Mouse (Mus musculus) limb, embryonic 14.5 days (tissue): ENCODE measurements around the gene Smg9. TPM values are rescaled to one million over a fixed set of nuclear protein-coding genes. Genes with fewer than 3 reads are reported as not detected.

Source experiments
- ATAC-seq: fragments of 200-750 bp; cut with Nextera tagmentation; 2 replicates; pipeline ENCODE4 v1.8.0; 2017; ENCODE audit warnings: low read depth, moderate number of reproducible peaks, moderate TSS enrichment; ENCODE audit not compliant: low FRiP score
- DNase-seq: peaks from one replicate; pipeline ENCODE4 v3.0.0-alpha.2; 2015; ENCODE audit warnings: low spot score
- H3K27ac ChIP-seq: fragments of 300-500 bp; sonication (generic); replicated peaks from 2 replicates; pipeline ENCODE4 v1.5.1; 2014; ENCODE audit warnings: low read depth, mild to moderate bottlenecking, low read length, moderate library complexity, mixed read lengths
- H3K27me3 ChIP-seq: fragments of 300-500 bp; sonication (generic); 2 replicates; pipeline ENCODE4 v1.6.1; 2014; ENCODE audit warnings: low read length, mixed read lengths; ENCODE audit not compliant: control insufficient read depth, insufficient read depth
- H3K36me3 ChIP-seq: fragments of 300-500 bp; sonication (generic); 2 replicates; pipeline ENCODE4 v1.6.1; 2014; ENCODE audit warnings: mild to moderate bottlenecking, low read length, moderate library complexity, mixed read lengths; ENCODE audit not compliant: control insufficient read depth, insufficient read depth
- H3K4me1 ChIP-seq: fragments of 300-500 bp; sonication (generic); 2 replicates; pipeline ENCODE4 v1.6.1; 2014; ENCODE audit warnings: antibody characterized with exemption, low read length, mixed read lengths; ENCODE audit not compliant: control insufficient read depth, insufficient read depth
- H3K4me2 ChIP-seq: fragments of 300-500 bp; sonication (generic); replicated peaks from 2 replicates; pipeline ENCODE4 v1.6.1; 2014; ENCODE audit warnings: low read depth, mild to moderate bottlenecking, low read length, moderate library complexity; ENCODE audit not compliant: severe bottlenecking
- H3K4me3 ChIP-seq: fragments of 300-500 bp; sonication (generic); replicated peaks from 2 replicates; pipeline ENCODE4 v1.5.1; 2014; ENCODE audit warnings: low read length
- H3K9ac ChIP-seq: fragments of 300-500 bp; sonication (generic); 2 replicates; pipeline ENCODE4 v1.6.1; 2014; ENCODE audit warnings: mild to moderate bottlenecking, low read depth, low read length, moderate library complexity; ENCODE audit not compliant: severe bottlenecking
- H3K9me3 ChIP-seq: fragments of 300-500 bp; sonication (generic); 2 replicates; pipeline ENCODE4 v1.6.1; 2016; ENCODE audit warnings: low read length; ENCODE audit not compliant: control insufficient read depth
- POLR2A ChIP-seq: fragments of 200-500 bp; IDR thresholded peaks from 2 replicates; pipeline ENCODE4 v1.8.0; 2012; ENCODE audit warnings: inconsistent platforms, mild to moderate bottlenecking, moderate library complexity, borderline replicate concordance; ENCODE audit not compliant: insufficient read depth, insufficient read length; ENCODE audit errors: extremely low read depth
- WGBS: fragments of 180-500 bp; shearing (Covaris S2); extraction: QIAGEN DNeasy Blood & Tissue Kit; methylation state at CpG from one replicate; pipeline ENCODE4 v1.1.7; 2014; 5-methylcytosine and 5-hydroxymethylcytosine counted together
- polyA plus RNA-seq, 2 experiments: library from polyadenylated mRNA; depleted of rRNA in 1 of 2; stranded (reverse) in 1 of 2; unstranded in 1 of 2; fragments of >200 nt; fragmentation: Nextera tagmentation in 1 of 2; extraction: Ambion mirVana in 1 of 2; gene quantifications; 2 replicates each; pipeline versions ENCODE4 v1.2.1 to v1.2.3; 2012 to 2014

The Smg9 gene
- polyA plus RNA-seq, 2 experiments, result 23.2 to 44.3 TPM

- WGBS, result 59% methylated on average over 14 of the region's 14 CpGs
- H3K9me3 ChIP-seq, result no peaks in the 10 kb centered on the region
- DNase-seq, result no peak
Observed at GRCm38 (mm10) chr7:24461376-24462051, 62.1 kb downstream of the Smg9 start.

GRCm38 (mm10) chr7:24462388-24463319, 63.2 kb downstream of the Smg9 start, which contains the start of gene Plaur:
TSS of gene Plaur (plus strand) at chr7:24462484.
- DNase-seq (peak; percentile 38), ATAC-seq (peak; percentile 45)
- Histone ChIP-seq H3K27ac (no peak within 1 kb of the TSS), H3K4me2 (peak within 1 kb of the TSS; percentile 41), H3K4me3 (peak within 1 kb of the TSS; percentile 15), H3K9ac (0 out of 2 replicates have a peak within 1 kb of the TSS, but pooled peaks have one; percentile 8), H3K27me3 (no peaks in the 10 kb centered on the region), H3K9me3 (no peaks in the 10 kb centered on the region), H3K4me1 (peaks cover 4% of the 10 kb centered on the region; the same call in 1 of the 2 replicates), H3K36me3 (no peaks in the 10 kb centered on the region)
- TF ChIP-seq POLR2A, result no peak
- 3% methylated on average over 27 of the region's 27 CpGs for WGBS

More at GRCm38 (mm10) chr7:24461376-24462051, 62.1 kb downstream of the Smg9 start:
- H3K4me1 ChIP-seq, result peaks cover 4% of the 10 kb centered on the region; the same call in 1 of the 2 replicates
- no peak overlapping the region for H3K27ac ChIP-seq
- no peak for TF ChIP-seq POLR2A
- ATAC-seq, result no peak
- H3K36me3 ChIP-seq, result no peaks in the 10 kb centered on the region
- H3K4me3 ChIP-seq, result no peak overlapping the region
- H3K9ac ChIP-seq, result no peak overlapping the region
- no peaks in the 10 kb centered on the region for H3K27me3 ChIP-seq
- H3K4me2 ChIP-seq, result no peak overlapping the region

- ATAC-seq, result no peak
Observed at GRCm38 (mm10) chr7:24466835-24467234, 67.4 kb downstream of the Smg9 start.

GRCm38 (mm10) chr7:24467886-24468285, 68.5 kb downstream of the Smg9 start:
- Histone ChIP-seq H3K27me3 (no peaks in the 10 kb centered on the region), H3K27ac (no peak overlapping the region), H3K9ac (no peak overlapping the region), H3K4me2 (no peak overlapping the region), H3K9me3 (no peaks in the 10 kb centered on the region), H3K4me1 (no peaks in the 10 kb centered on the region), H3K36me3 (no peaks in the 10 kb centered on the region), H3K4me3 (no peak overlapping the region)
- ATAC-seq (no peak), DNase-seq (no peak)
- WGBS, result 80% methylated on average over 5 of the region's 5 CpGs
- no peak for TF ChIP-seq POLR2A

More at GRCm38 (mm10) chr7:24466835-24467234, 67.4 kb downstream of the Smg9 start:
- Histone ChIP-seq H3K4me1 (peaks cover 4% of the 10 kb centered on the region; the same call in 1 of the 2 replicates), H3K27ac (no peak overlapping the region), H3K27me3 (no peaks in the 10 kb centered on the region), H3K4me3 (no peak overlapping the region), H3K36me3 (no peaks in the 10 kb centered on the region), H3K9ac (no peak overlapping the region), H3K4me2 (no peak overlapping the region), H3K9me3 (no peaks in the 10 kb centered on the region)
- no peak for DNase-seq
- 92% methylated on average over 6 of the region's 6 CpGs for WGBS
- no peak for TF ChIP-seq POLR2A

- Histone ChIP-seq H3K4me2 (no peak overlapping the region), H3K4me1 (no peaks in the 10 kb centered on the region), H3K27ac (no peak overlapping the region), H3K9me3 (no peaks in the 10 kb centered on the region), H3K9ac (no peak overlapping the region), H3K4me3 (no peak overlapping the region), H3K36me3 (no peaks in the 10 kb centered on the region), H3K27me3 (no peaks in the 10 kb centered on the region)
- TF ChIP-seq POLR2A, result no peak
- WGBS, result 82% methylated on average over 3 of the region's 3 CpGs
- DNase-seq (no peak), ATAC-seq (no peak)
Observed at GRCm38 (mm10) chr7:24469126-24469525, 69.7 kb downstream of the Smg9 start.
